Mouse (Mus musculus): ENCODE data around the gene Olfr177.

Olfr177 gene

DNA sequence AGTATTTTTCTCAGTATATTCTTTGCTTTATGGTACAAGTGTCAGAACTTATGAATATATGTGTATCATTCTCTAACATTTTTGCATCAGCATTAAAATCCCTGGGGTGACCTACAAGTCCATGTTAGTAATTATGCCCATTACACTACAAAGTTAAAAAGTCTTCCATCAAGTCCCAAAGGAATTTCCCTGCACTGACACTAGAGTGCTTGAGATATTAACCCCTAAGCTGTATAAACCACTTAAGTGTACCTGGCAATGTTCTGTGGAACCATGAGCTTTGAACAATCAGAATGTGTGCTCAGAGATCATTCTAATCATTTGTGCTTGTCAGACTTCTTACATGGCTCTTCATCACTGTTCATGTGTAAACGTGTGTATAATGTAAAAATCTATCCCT is at the start of gene Olfr177:
Gene Olfr177 (minus strand): TSS at position 101 of the 400 bp plus-strand sequence.
- no peak for DNase-seq (ENCODE audit: low read depth, low spot score)

DNA sequence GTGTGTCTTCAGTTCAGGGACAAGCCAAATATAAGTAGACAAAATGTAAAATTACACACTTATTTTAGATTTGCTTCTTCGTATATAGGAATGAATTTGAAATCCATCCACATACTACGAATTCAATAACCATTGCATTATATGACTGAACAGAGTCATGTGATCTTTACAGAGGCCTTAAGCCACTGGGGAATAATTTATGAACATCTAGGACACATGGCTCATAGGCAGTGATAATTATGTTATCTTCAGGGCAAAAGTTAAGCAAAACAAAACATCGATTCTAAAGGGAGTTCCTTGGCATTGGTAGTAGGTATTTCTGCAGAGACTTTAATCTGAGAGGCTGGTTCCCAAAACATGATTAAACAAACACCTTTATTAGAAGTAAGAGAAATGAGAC is 17.4 kb upstream of the Olfr177 start, which contains the start of gene Olfr178:
Gene Olfr178 (minus strand): TSS at position 101 of the 400 bp plus-strand sequence.
- no peak for DNase-seq (ENCODE audit: low read depth, low spot score)

DNA sequence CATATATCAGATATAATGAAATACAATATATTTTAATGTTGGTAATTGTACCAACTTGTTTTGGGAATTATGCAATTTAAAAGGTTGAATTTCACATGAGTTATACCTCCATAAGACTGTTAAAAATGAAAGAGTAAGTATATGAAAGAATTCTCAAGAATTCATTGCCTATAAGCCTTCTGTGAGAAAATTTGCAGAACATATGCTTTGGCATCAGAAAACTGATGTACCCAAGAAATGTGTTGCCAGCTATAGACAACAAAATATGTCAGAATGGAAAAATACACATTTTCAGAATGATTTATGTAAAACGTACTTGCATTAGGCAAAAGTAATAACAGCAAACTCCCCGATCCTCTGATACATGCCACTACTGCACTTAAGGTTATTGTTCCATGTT is 9.8 kb upstream of the Olfr177 start:
- DNase-seq (ENCODE audit: low read depth, low spot score) = no peak

DNA sequence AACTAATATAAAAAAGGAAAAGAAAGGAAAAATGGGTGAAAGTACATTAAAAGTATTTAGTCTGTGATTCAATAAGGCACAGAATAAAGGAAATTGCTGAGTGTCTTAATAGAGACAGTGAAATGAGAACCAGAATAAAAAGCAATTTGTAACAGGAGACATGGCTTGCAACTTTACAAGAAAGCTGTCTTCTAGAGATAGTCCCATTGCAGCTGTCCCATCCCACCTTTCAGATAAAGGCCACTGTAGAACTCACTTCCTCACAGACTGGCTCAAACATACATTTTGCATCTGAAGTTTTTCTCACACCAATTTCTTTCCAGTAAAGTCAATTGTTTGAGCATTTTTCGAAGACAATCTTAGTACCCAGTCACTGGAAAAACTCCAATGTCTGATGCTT is 13.1 kb downstream of the Olfr177 start:
- DNase-seq (ENCODE audit: low read depth, low spot score) = no peak

DNA sequence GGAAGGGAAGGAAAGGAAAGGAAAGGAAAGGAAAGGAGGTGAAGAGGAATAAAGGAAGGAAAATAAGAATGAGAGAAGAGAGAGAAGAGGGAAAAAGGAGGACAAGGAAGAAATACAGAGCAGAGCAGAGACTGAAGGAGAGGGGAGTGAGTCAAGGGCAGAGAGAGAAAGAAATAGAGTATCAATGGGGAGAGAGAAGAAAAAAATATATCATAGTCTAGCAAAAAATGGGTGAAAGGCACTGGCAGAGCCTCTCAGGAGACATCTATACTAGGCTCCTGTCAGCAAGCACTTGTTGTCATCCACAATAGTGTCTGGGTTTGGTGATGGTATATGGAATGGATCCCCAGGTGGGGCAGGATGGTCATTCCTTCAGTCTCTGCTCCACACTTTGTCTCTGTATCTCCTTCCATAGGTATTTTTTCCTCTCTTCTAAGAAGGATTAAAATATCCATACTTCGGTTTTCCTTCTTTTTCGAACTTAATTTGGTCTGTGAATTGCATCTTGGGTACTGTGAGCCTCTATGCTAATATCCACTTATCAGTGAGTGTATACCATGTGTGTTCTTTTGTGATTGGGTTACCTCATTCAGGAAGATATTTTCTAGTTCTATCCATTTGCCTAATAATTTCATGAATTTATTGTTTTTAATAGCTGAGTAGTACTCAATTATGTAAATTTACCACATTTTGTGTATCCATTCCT is 14.4 kb downstream of the Olfr177 start:
- no peak for DNase-seq (ENCODE audit: low read depth, low spot score)

DNA sequence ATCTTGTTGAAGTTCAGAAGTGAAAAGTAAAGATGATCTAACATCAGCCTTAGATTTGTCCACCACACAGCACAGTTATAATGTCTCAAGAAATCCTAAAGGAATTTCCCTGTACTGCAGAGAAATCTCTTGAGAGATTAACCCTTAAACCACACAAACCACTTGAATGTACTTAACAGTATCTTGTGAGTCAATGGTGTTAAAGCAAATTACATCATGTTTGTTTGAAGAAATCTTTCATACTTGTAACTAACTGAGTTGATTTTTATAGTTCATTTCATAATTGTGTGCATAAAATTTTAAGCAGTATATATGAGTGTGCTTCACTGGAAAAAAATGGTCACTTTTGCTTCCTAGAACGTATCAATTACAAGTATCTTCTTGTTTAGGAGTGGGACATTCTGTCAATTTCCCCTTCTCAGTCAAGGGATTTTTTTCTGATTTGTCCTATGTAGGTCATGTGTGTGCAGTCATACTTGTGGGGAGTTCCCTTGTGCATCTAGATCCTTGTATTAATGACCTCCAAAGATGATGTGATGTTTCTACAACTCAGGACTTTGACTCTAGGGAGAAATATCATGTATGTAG is 47.7 kb downstream of the Olfr177 start, which contains the start of gene Olfr175-ps1:
Gene Olfr175-ps1 (minus strand): TSS at position 51 of the 588 bp plus-strand sequence.
- DNase-seq (ENCODE audit: low read depth, low spot score) = no peak
